Mouse (Mus musculus) bone marrow, adult 2 months (tissue): ENCODE data around the gene St8sia4. TPM values are rescaled to one million over a fixed set of nuclear protein-coding genes. Genes with fewer than 3 reads are reported as not detected.

Experiments
- H3K27ac ChIP-seq: fragments of 200-500 bp; 2 replicates; pipeline ENCODE4 v1.5.1; 2012; ENCODE audit warnings: low read depth, mild to moderate bottlenecking, control low read depth, inconsistent platforms, low read length; ENCODE audit not compliant: control insufficient read depth, poor library complexity, insufficient read depth
- H3K4me1 ChIP-seq: fragments of 200-500 bp; 2 replicates; pipeline ENCODE4 v1.6.1; 2011; ENCODE audit warnings: low read length; ENCODE audit not compliant: control insufficient read depth, insufficient read depth
- H3K4me3 ChIP-seq: fragments of 200-500 bp; replicated peaks from 2 replicates; pipeline ENCODE3; 2011; ENCODE audit warnings: mild to moderate bottlenecking, low read depth, low read length, control low read depth; ENCODE audit not compliant: control insufficient read depth
- CTCF ChIP-seq: fragments of 200-500 bp; IDR thresholded peaks from 2 replicates; pipeline ENCODE4 v1.5.1; 2011; ENCODE audit warnings: low read length, control low read depth; ENCODE audit not compliant: control insufficient read depth, insufficient read depth
- POLR2A ChIP-seq: fragments of 200-500 bp; IDR thresholded peaks from 2 replicates; pipeline ENCODE4 v1.6.1; 2011; ENCODE audit warnings: low read depth, mild to moderate bottlenecking, control low read depth, low read length, borderline replicate concordance; ENCODE audit not compliant: control insufficient read depth
- whole genome bisulfite sequencing: fragments of 180-500 bp; shearing (Covaris S2); methylation state at CpG from one replicate; pipeline ENCODE4 v1.1.7; 2018; 5-methylcytosine and 5-hydroxymethylcytosine counted together
- polyA plus RNA-seq: library from polyadenylated mRNA; stranded (reverse); fragments of >200 nt; gene quantifications from 2 replicates; pipeline ENCODE4 v1.2.4, GENCODE M21; 2011; ENCODE audit warnings: low replicate concordance; ENCODE audit not compliant: missing spikeins, insufficient read depth, insufficient read length

The St8sia4 gene
- polyA plus RNA-seq, 1 experiment, result 6.4 TPM

- TF ChIP-seq CTCF, result no peak
- no peak for TF ChIP-seq POLR2A
- Histone ChIP-seq H3K27ac (peak overlapping the region; percentile 71), H3K4me1 (no peaks in the 10 kb centered on the region; the same call in 1 of the 2 replicates), H3K4me3 (peak overlapping the region; percentile 71)
- WGBS, result under 1% methylated on average over 22 of the region's 22 CpGs
Measured at GRCm38 (mm10) chr1:95664969-95665702, 2.2 kb downstream of the St8sia4 start.

DNA sequence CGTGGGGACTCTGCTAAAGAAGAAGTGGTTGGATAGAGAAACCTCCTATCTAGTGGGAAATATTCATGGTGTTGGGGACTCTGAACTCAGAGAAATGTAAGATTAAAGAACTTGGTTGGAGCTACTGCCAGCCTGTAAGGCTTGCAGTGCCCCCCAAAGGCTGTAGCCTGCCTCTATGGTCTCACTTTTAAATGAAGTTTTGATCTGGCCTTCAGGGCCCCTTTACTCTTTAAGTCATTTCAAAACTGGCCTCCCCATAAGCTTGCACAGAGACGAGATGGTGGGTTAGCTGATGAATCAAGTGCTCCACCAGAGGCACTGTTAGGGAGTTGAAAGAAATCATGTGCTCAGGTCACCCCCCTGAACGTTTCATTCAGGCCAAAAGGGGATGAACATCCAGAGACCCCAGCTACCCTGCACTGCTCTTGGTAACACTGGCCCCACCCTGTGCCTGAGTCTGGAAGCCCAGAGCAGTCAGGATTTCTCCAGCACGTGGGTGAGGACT, 3.0 kb downstream of the St8sia4 start:
- Histone ChIP-seq H3K4me1 (no peaks in the 10 kb centered on the region; the same call in 1 of the 2 replicates), H3K4me3 (peak overlapping the region; percentile 71), H3K27ac (peak overlapping the region; percentile 47)
- no peak for TF ChIP-seq CTCF
- TF ChIP-seq POLR2A, result no peak
- 2% methylated on average over 4 of the region's 4 CpGs for WGBS

DNA sequence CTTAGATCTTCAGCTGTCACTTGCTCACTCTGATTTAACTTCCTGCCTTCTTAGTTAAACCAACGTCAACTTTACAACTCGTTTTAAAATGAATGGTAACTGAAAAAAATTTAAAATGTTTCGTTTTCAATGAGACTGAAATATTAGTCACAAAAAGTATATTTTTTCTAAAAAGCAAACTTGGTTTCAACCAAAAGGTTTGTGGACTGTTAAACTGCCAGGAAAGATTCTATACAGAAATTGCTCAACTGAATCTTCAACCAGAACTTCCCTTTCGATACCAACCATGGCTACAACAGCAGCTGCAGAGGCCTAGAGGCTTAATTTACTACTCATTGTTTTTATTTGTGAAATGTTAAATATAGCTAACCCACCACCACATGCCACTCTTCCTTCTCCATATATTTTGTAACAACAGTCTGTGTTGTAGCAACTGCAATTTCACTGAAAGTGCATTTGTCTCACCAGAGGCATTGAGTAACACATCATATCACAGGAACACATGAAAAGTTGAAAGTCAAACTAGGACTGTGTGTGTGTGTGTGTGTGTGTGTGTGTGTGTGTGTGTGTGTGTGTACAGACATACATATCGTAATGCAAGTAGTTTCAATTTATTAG, 10.2 kb downstream of the St8sia4 start:
- H3K27ac ChIP-seq, result no peak overlapping the region
- H3K4me1 ChIP-seq, result no peaks in the 10 kb centered on the region
- H3K4me3 ChIP-seq, result no peak overlapping the region
- TF ChIP-seq CTCF (no peak), POLR2A (no peak)
- WGBS, result 2% methylated on average over 5 of the region's 5 CpGs

- Histone ChIP-seq H3K4me3 (no peak overlapping the region), H3K27ac (no peak overlapping the region), H3K4me1 (no peaks in the 10 kb centered on the region)
- 46% methylated on average over 9 of the region's 9 CpGs for WGBS
- TF ChIP-seq CTCF, result no peak
- TF ChIP-seq POLR2A, result no peak
Measured at GRCm38 (mm10) chr1:95655564-95655963, 11.8 kb downstream of the St8sia4 start.

GRCm38 (mm10) chr1:95653445-95653844, 13.9 kb downstream of the St8sia4 start:
- no peak overlapping the region for H3K4me3 ChIP-seq
- H3K4me1 ChIP-seq, result no peaks in the 10 kb centered on the region
- H3K27ac ChIP-seq, result no peak overlapping the region
- 83% methylated on average over 8 of the region's 8 CpGs for WGBS
- TF ChIP-seq POLR2A (no peak), CTCF (no peak)

DNA sequence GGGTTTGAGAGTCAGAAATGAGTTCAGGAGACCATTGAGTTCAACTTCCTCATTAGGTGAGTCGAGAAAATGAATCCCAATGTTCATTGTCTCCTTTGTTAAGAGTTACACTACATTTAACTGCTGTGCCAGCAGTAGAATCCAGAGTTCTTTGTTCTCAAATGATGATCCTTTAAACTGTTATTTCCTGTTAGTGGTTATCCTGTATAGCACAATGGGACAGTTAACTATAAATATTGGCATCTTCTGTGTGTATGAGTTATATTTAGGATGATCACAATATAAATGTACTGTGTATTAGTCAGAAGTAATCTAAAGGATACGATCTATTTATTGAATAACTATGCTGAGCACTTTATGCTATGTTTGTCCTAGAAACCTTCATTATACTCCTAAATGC, 23.1 kb downstream of the St8sia4 start:
- TF ChIP-seq POLR2A, result no peak
- TF ChIP-seq CTCF, result no peak
- Histone ChIP-seq H3K4me1 (no peaks in the 10 kb centered on the region), H3K27ac (no peak overlapping the region), H3K4me3 (no peak overlapping the region)
- 52% methylated on average over 2 of the region's 2 CpGs for WGBS

- no peaks in the 10 kb centered on the region for H3K4me1 ChIP-seq
- 92% methylated on average over 3 of the region's 3 CpGs for WGBS
- TF ChIP-seq CTCF (no peak), POLR2A (no peak)
- no peak overlapping the region for H3K27ac ChIP-seq
- no peak overlapping the region for H3K4me3 ChIP-seq
Measured at GRCm38 (mm10) chr1:95639001-95639400, 28.4 kb downstream of the St8sia4 start.

DNA sequence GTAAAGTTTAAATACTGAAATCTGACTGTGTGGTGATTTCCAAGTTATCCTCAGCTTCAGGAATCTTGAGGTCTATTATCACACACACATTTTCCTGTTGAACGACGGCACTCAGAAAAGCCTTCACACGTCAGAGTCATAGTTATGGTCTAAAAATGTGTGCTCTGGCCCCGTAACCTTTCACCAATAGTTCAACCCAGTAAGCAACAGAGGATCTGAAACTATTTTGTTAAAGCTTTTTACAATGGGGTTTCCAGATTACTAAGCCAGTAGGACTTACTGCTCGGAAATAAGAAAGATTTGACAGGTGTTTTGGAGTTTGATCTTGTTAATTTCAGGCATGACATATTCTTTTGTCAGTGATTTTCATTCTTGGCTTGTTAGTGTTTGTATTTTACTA, 43.0 kb downstream of the St8sia4 start:
- WGBS, result 60% methylated on average over 5 of the region's 5 CpGs
- Histone ChIP-seq H3K27ac (no peak overlapping the region), H3K4me3 (no peak overlapping the region), H3K4me1 (no peaks in the 10 kb centered on the region)
- TF ChIP-seq POLR2A (no peak), CTCF (no peak)

- 73% methylated on average over 3 of the region's 3 CpGs for WGBS
- Histone ChIP-seq H3K27ac (no peak overlapping the region), H3K4me3 (no peak overlapping the region), H3K4me1 (no peaks in the 10 kb centered on the region)
- TF ChIP-seq POLR2A (no peak), CTCF (no peak)
Measured at GRCm38 (mm10) chr1:95618647-95619046, 48.7 kb downstream of the St8sia4 start.

GRCm38 (mm10) chr1:95618125-95618524, 49.2 kb downstream of the St8sia4 start:
- H3K27ac ChIP-seq, result no peak overlapping the region
- no peak overlapping the region for H3K4me3 ChIP-seq
- TF ChIP-seq POLR2A, result no peak
- no peak for TF ChIP-seq CTCF
- WGBS, result 53% methylated on average over 3 of the region's 3 CpGs
- H3K4me1 ChIP-seq, result no peaks in the 10 kb centered on the region
